Mouse (Mus musculus): Measurements from ENCODE around the gene Reck. TPM values are rescaled to one million over a fixed set of nuclear protein-coding genes. Genes with fewer than 3 reads are reported as not detected.

Gene Reck
- polyA plus RNA-seq, 1 experiment from 2014 or later = 11.3 TPM

DNA sequence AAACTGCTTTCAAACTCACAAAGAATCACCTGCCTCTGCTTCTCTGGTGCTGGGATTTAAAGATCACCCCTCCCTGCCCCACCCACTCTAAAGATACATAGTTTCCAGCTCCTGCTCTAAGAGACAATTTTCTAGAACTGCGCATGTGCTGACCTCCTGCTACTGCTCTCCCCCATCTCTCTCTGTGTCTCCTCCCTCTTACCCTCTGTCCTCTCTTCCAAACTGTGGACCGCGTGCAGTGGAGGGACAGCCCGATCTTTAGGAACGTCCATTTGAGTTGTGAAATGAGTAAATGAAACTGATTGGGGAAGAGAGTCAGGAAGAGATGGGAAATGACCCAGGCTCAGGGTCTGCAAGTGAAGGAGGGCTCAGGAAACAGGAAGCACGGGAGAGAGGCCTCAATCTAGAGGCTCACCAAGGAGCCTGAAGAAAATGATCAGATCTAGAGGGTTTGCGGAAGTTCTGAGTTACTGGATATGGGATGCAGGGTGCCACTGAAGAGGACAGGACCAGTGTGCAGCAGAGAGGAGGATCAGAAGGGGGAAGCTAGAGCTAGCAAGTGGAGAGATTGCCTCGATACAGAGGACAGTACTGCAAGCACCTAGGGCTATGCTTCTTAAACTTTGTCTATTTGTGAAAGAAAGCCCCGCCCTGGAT lies 84.3 kb downstream of the Reck start:
- Histone ChIP-seq H3K4me2 (no peak overlapping the region), H3K9ac (no peak overlapping the region), H3K4me1 (peaks cover 21% of the 10 kb centered on the region), H3K36me3 (replicated peaks) (no peaks in the 10 kb centered on the region), H3K9me3 (no peaks in the 10 kb centered on the region), H3K4me3 (replicated peaks) (no peak overlapping the region), H3K27me3 (peaks cover 27% of the 10 kb centered on the region), H3K27ac (no peak overlapping the region)
- ATAC-seq (ENCODE audit: low FRiP score) = no peak
- 79% methylated on average over 9 of the region's 9 CpGs for WGBS

- H3K4me1 ChIP-seq = peaks cover 24% of the 10 kb centered on the region
- H3K4me2 ChIP-seq = no peak overlapping the region
- no peak overlapping the region for H3K4me3 ChIP-seq (replicated peaks)
- no peak for ATAC-seq (ENCODE audit: low FRiP score)
- no peak overlapping the region for H3K27ac ChIP-seq
- peaks cover 27% of the 10 kb centered on the region for H3K27me3 ChIP-seq
- no peaks in the 10 kb centered on the region for H3K9me3 ChIP-seq
- H3K9ac ChIP-seq = no peak overlapping the region
- WGBS = 91% methylated on average over 6 of the region's 6 CpGs
- no peaks in the 10 kb centered on the region for H3K36me3 ChIP-seq (replicated peaks)
These were observed 84.9 kb downstream of the Reck start for GRCm38 (mm10) chr4:43960207-43960606.

- H3K4me2 ChIP-seq = no peak overlapping the region
- H3K4me1 ChIP-seq = peaks cover 19% of the 10 kb centered on the region
- no peak overlapping the region for H3K4me3 ChIP-seq (replicated peaks)
- no peak overlapping the region for H3K27ac ChIP-seq
- H3K9me3 ChIP-seq = no peaks in the 10 kb centered on the region
- no peak for ATAC-seq (ENCODE audit: low FRiP score)
- WGBS = 43% methylated on average over 2 of the region's 2 CpGs
- H3K9ac ChIP-seq = no peak overlapping the region
- H3K36me3 ChIP-seq (replicated peaks) = no peaks in the 10 kb centered on the region
- peaks cover 16% of the 10 kb centered on the region; the same call in 1 of the 2 replicates for H3K27me3 ChIP-seq
These were observed 89.0 kb downstream of the Reck start for GRCm38 (mm10) chr4:43964326-43964833.

DNA sequence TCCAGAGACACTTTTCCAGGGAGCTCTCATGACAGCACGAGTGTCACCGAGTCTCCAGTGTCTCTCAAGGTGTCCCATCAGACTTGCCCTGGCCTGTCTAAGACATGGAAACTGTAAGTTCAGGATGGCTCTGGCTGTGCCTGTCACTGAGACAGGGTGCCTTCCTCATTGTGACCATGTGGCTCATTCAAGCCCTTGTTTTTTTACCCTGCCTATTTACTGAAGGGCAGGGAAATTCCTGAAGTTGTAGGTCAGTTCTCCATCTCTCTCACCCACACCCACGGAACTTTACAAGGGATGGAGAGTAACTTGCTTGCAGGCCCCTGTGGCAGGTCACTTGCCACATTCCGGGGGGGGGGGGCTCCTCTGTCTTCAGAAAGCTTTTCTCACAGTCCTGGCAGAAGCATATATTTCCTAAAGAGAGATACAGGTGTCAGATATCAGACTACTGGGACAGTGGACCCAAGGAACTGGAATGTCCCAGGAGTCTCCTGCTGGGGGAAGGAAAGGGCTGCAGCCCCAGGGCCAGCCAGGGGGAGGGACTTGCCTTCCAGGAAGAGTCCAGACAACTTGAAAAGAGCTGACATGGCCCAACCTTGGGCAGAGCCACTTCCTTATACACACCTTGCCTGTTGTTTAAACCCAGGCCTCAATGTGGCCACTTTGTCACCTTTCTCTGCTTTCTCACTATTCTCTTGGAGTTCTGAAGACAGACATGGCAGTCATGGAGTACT lies 89.8 kb downstream of the Reck start:
- no peak overlapping the region for H3K27ac ChIP-seq
- H3K4me3 ChIP-seq (replicated peaks) = no peak overlapping the region
- H3K4me2 ChIP-seq = no peak overlapping the region
- WGBS = 52% methylated on average over 4 of the region's 4 CpGs
- no peaks in the 10 kb centered on the region for H3K9me3 ChIP-seq
- no peaks in the 10 kb centered on the region for H3K36me3 ChIP-seq (replicated peaks)
- ATAC-seq (ENCODE audit: low FRiP score) = no peak
- H3K4me1 ChIP-seq = peaks cover 24% of the 10 kb centered on the region
- peaks cover 10% of the 10 kb centered on the region; the same call in 1 of the 2 replicates for H3K27me3 ChIP-seq
- H3K9ac ChIP-seq = no peak overlapping the region

GRCm38 (mm10) chr4:43965856-43966535 lies 90.7 kb downstream of the Reck start:
- Histone ChIP-seq H3K27ac (no peak overlapping the region), H3K9me3 (no peaks in the 10 kb centered on the region), H3K4me2 (no peak overlapping the region), H3K36me3 (replicated peaks) (peaks cover 5% of the 10 kb centered on the region), H3K4me1 (peaks cover 24% of the 10 kb centered on the region), H3K27me3 (peaks cover 10% of the 10 kb centered on the region; the same call in 1 of the 2 replicates), H3K9ac (no peak overlapping the region), H3K4me3 (replicated peaks) (no peak overlapping the region)
- 77% methylated on average over 7 of the region's 7 CpGs for WGBS
- no peak for ATAC-seq (ENCODE audit: low FRiP score)

DNA sequence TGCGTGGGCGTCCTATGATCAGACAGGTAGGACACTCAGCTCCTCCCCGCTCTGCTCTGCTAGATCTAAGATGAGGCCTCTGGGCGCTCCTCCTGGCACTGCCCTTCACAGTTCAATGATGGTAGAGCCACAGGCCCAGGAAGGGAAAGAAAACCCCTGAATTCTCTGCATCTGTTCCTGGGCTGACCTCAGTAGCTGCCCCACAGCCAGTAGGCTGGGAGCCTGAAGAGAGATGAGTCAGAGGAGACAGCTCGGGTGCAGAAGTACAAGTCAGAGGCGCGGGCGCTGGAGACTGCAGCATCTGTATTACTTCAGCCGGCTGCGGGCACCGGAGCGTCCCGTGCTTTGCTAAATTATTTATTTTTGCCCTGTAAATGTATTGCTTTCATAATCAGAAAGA lies 93.3 kb downstream of the Reck start:
- H3K27ac ChIP-seq = no peak overlapping the region
- peaks cover 6% of the 10 kb centered on the region for H3K36me3 ChIP-seq (replicated peaks)
- ATAC-seq (ENCODE audit: low FRiP score) = no peak

GRCm38 (mm10) chr4:43969373-43969772 lies 94.0 kb downstream of the Reck start:
- Histone ChIP-seq H3K9me3 (no peaks in the 10 kb centered on the region), H3K36me3 (replicated peaks) (peaks cover 6% of the 10 kb centered on the region), H3K27ac (no peak overlapping the region), H3K4me3 (replicated peaks) (no peak overlapping the region), H3K4me1 (peaks cover 43% of the 10 kb centered on the region), H3K4me2 (peak overlapping the region; percentile 13; the same call in 1 of the 2 replicates), H3K27me3 (peaks cover 6% of the 10 kb centered on the region; the same call in 1 of the 2 replicates), H3K9ac (no peak overlapping the region)
- WGBS = 19% methylated on average over 4 of the region's 4 CpGs
- ATAC-seq (ENCODE audit: low FRiP score) = peak; percentile 61

More for the DNA sequence above, 93.3 kb downstream of the Reck start:
- WGBS = 47% methylated on average over 13 of the region's 13 CpGs
- peaks cover 42% of the 10 kb centered on the region for H3K4me1 ChIP-seq
- H3K9me3 ChIP-seq = no peaks in the 10 kb centered on the region
- H3K9ac ChIP-seq = no peak overlapping the region
- no peak overlapping the region for H3K4me2 ChIP-seq
- peaks cover 6% of the 10 kb centered on the region; the same call in 1 of the 2 replicates for H3K27me3 ChIP-seq
- no peak overlapping the region for H3K4me3 ChIP-seq (replicated peaks)

DNA sequence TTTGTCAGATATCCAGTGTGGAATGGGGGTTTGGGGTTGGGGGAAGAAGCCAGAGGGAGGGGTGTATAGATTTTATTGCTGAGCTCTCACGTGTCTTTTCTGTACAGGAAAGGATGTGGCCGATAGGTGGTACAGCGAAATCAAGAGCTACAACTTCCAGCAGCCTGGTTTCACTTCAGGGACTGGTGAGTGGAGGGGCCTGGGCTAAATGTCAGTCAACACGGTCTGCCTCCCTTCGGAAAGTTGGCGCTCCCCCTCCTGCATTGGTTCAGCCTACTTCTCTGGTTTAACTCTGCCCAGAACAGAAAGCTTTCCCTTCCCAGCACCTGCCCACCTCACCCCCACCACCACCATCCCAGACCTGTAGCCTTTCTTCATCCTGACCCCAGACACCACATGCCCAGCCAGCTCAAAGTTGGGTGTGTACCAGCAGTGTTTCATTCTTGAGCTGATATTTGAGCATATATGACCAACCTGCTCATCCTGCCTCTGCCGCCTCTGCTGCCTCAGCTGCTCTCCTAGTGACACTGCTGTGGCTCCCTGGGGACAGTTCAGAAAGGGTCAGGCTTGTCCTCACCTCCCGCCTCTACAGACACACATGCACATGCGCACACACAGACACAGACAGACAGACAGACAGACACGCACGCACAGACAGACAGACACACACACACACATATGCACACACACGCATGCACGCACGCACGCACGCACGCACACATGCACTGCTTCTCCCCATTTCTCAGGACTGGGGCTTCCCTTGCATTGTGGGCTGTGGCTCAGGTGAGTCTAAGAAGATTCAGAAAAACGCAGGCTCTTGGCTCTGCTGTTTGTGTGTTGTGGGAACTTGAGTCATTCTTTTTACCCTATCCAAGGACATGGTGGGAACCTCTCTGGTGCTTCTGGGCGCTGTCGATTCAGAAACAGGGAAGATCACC lies 95.3 kb downstream of the Reck start:
- Histone ChIP-seq H3K4me2 (no peak overlapping the region), H3K4me1 (peaks cover 34% of the 10 kb centered on the region), H3K9ac (no peak overlapping the region), H3K27me3 (peaks cover 6% of the 10 kb centered on the region; the same call in 1 of the 2 replicates), H3K27ac (no peak overlapping the region), H3K9me3 (no peaks in the 10 kb centered on the region), H3K4me3 (replicated peaks) (no peak overlapping the region), H3K36me3 (replicated peaks) (peaks cover 6% of the 10 kb centered on the region)
- 84% methylated on average over 20 of the region's 20 CpGs for WGBS
- ATAC-seq (ENCODE audit: low FRiP score) = no peak

GRCm38 (mm10) chr4:43971541-43972136 lies 96.3 kb downstream of the Reck start:
- Histone ChIP-seq H3K9me3 (no peaks in the 10 kb centered on the region), H3K27ac (peak overlapping the region; percentile 61), H3K4me2 (0 out of 2 replicates have a peak overlapping the region, but pooled peaks have one; percentile 8), H3K36me3 (replicated peaks) (peaks cover 6% of the 10 kb centered on the region), H3K27me3 (peaks cover 6% of the 10 kb centered on the region; the same call in 1 of the 2 replicates), H3K9ac (no peak overlapping the region), H3K4me3 (replicated peaks) (no peak overlapping the region), H3K4me1 (peaks cover 34% of the 10 kb centered on the region)
- 69% methylated on average over 9 of the region's 9 CpGs for WGBS
- 0 out of 2 replicates have a peak, but pooled peaks have one; percentile 8 for ATAC-seq (ENCODE audit: low FRiP score)

DNA sequence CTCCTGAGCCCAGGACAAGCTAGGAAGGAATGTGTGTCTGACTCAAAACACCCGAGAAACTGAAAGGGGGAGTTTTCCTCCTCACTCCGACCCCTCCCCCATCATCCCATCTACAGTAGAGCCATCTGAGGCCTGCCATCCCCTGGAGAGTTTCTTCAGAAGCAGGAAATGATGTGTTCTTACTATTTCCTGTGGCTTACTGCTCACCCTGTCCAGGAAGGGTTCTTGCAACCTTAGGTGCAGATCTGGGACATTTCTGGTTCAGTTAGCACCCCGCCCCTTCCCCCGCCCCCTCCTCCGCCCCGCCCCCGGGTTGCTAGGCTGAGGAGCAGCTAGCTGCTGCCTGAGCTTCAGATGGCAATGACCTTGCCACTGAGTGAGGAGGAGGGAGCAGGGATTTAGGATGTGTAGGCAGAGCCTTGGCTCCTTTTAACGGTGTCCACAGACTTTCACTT lies 96.8 kb downstream of the Reck start:
- no peak overlapping the region for H3K4me3 ChIP-seq (replicated peaks)
- peaks cover 6% of the 10 kb centered on the region for H3K36me3 ChIP-seq (replicated peaks)
- ATAC-seq (ENCODE audit: low FRiP score) = peak; percentile 52; the same call in 1 of the 2 replicates
- H3K9ac ChIP-seq = no peak overlapping the region
- peak overlapping the region; percentile 8; the same call in 1 of the 2 replicates for H3K4me2 ChIP-seq
- H3K27ac ChIP-seq = peak overlapping the region; percentile 61
- peaks cover 8% of the 10 kb centered on the region; the same call in 1 of the 2 replicates for H3K27me3 ChIP-seq
- H3K4me1 ChIP-seq = peaks cover 34% of the 10 kb centered on the region
- 9% methylated on average over 8 of the region's 8 CpGs for WGBS
- no peaks in the 10 kb centered on the region for H3K9me3 ChIP-seq

DNA sequence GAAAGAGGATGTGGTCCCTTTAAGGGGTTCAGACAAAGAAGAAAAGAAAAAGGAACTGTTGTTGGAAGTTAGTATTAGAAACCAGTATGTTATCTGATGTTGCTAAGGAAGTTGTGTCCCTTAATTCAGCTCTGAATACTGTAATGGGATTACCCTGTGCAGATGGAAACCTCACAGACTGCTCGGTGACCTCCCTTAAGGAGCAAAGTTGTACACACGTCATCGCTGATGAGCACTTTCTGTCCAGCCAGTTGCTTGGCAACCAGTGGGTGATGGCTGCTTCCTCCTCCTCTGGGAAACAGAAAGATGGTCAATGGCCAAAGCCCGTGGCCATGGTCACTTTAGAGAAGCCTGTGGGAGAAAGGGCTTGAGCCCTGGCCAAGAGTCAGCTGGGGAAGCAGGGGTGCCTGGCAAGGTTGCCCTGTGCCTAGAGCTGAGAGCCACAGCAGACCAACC lies 98.2 kb downstream of the Reck start:
- peaks cover 6% of the 10 kb centered on the region for H3K36me3 ChIP-seq (replicated peaks)
- 37% methylated on average over 4 of the region's 4 CpGs for WGBS
- no peak overlapping the region for H3K4me3 ChIP-seq (replicated peaks)
- H3K27me3 ChIP-seq = peaks cover 8% of the 10 kb centered on the region
- ATAC-seq (ENCODE audit: low FRiP score) = no peak
- no peak overlapping the region for H3K4me2 ChIP-seq
- H3K9me3 ChIP-seq = no peaks in the 10 kb centered on the region
- H3K4me1 ChIP-seq = peaks cover 39% of the 10 kb centered on the region
- no peak overlapping the region for H3K9ac ChIP-seq
- no peak overlapping the region for H3K27ac ChIP-seq

All from forebrain, embryonic 12.5 days (tissue).